Mouse (Mus musculus) forebrain, embryonic 14.5 days (tissue): ENCODE measurements around the gene Slc6a9. TPM values are rescaled to one million over a fixed set of nuclear protein-coding genes. Genes with fewer than 3 reads are reported as not detected.

Experiments
- ATAC-seq: fragments of 200-750 bp; cut with Nextera tagmentation; 2 replicates; pipeline ENCODE4 v1.8.0; 2017; ENCODE audit warnings: mild to moderate bottlenecking, moderate library complexity
- DNase-seq: peaks from one replicate; pipeline ENCODE4 v3.0.0-alpha.2; 2015; ENCODE audit warnings: low spot score
- H3K27ac ChIP-seq: fragments of 300-500 bp; sonication (generic); 2 replicates; pipeline ENCODE4 v1.5.1; 2014; ENCODE audit warnings: low read depth, mild to moderate bottlenecking, control low read depth, low read length, moderate library complexity
- H3K27me3 ChIP-seq: fragments of 300-500 bp; sonication (generic); replicated peaks from 2 replicates; pipeline ENCODE4 v1.6.1; 2014; ENCODE audit warnings: low read length, control low read depth, mixed read lengths; ENCODE audit not compliant: control insufficient read depth, insufficient read depth
- H3K36me3 ChIP-seq: fragments of 300-500 bp; sonication (generic); 2 replicates; pipeline ENCODE4 v1.6.1; 2014; ENCODE audit warnings: low read length, control low read depth; ENCODE audit not compliant: control insufficient read depth, insufficient read depth
- H3K4me1 ChIP-seq: fragments of 300-500 bp; sonication (generic); 2 replicates; pipeline ENCODE4 v1.6.1; 2014; ENCODE audit warnings: antibody characterized with exemption, low read length, control low read depth; ENCODE audit not compliant: control insufficient read depth, insufficient read depth
- H3K4me2 ChIP-seq: fragments of 300-500 bp; sonication (generic); 2 replicates; pipeline ENCODE4 v1.6.1; 2014; ENCODE audit warnings: mild to moderate bottlenecking, control low read depth, low read length
- H3K4me3 ChIP-seq: fragments of 300-500 bp; sonication (generic); 2 replicates; pipeline ENCODE4 v1.5.1; 2014; ENCODE audit warnings: low read depth, low read length, control low read depth
- H3K9ac ChIP-seq: fragments of 300-500 bp; sonication (generic); 2 replicates; pipeline ENCODE4 v1.6.1; 2014; ENCODE audit warnings: mild to moderate bottlenecking, low read length, control low read depth, moderate library complexity
- H3K9me3 ChIP-seq: fragments of 300-500 bp; sonication (generic); replicated peaks from 2 replicates; pipeline ENCODE4 v1.6.1; 2016; ENCODE audit warnings: low read length, control low read depth, mixed read lengths; ENCODE audit not compliant: control insufficient read depth
- WGBS: fragments of 180-500 bp; shearing (Covaris S2); extraction: QIAGEN DNeasy Blood & Tissue Kit; methylation state at CpG from one replicate; pipeline ENCODE4 v1.1.7; 2014; 5-methylcytosine and 5-hydroxymethylcytosine counted together
- polyA plus RNA-seq: library from polyadenylated mRNA; unstranded; fragments of >200 nt; fragmentation: Nextera tagmentation; extraction: Ambion mirVana; gene quantifications from 2 replicates; pipeline ENCODE4 v1.2.1, GENCODE M21; 2014

Slc6a9 gene
- polyA plus RNA-seq, 1 experiment from 2014 or later, result 8.0 TPM

DNA sequence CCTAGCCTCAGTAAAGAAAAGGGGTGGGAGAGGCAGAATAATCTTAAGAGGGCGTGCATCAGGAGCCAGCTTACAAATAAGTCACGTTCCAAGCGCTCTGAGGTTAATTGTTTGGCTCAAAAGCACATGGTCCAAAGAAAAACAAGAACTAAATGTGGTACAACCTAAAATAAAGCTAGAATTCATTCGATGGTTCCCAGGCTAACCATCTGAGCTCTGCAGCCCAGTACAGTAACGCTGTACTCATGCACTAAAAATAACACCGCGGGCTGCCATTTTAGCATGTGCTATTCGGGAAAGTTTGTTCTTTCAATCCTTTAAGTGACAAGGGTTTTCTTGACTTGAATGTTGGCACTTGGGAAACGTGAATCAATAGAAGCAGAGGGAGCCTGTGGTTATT is 26.3 kb downstream of the Slc6a9 start:
- 72% methylated on average over 9 of the region's 9 CpGs for WGBS
- no peak for ATAC-seq

DNA sequence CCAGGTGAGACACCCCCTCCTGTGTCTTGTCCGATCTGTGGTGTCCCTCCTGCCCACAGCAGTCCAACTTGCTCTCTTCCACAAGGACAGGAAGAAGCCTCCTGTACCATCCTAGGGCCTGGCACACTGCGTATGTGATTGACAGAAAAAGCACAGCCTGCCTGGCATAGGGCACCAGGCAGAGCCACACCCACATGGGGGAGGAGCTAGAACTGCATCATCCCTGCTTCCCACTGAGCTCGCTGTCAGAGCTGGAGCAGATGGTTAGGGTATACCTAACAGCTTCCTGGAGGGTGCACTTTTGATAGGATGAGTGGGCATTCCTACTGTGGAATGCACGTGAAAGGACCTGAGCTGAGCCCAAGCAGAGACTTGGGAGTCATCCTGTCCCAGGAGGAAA is 28.5 kb downstream of the Slc6a9 start:
- no peaks in the 10 kb centered on the region for H3K27me3 ChIP-seq
- no peak overlapping the region for H3K4me3 ChIP-seq
- ATAC-seq, result peak; percentile 91
- DNase-seq, result peak; percentile 89
- no peaks in the 10 kb centered on the region for H3K9me3 ChIP-seq
- WGBS, result 23% methylated on average over 4 of the region's 4 CpGs
- H3K9ac ChIP-seq, result no peak overlapping the region
- H3K36me3 ChIP-seq, result no peaks in the 10 kb centered on the region
- H3K4me1 ChIP-seq, result 0 out of 2 replicates have a peak, but pooled peaks cover 2% of the 10 kb centered on the region
- H3K27ac ChIP-seq, result no peak overlapping the region
- no peak overlapping the region for H3K4me2 ChIP-seq

More for the DNA sequence above, 26.3 kb downstream of the Slc6a9 start:
- 0 out of 2 replicates have a peak, but pooled peaks cover 2% of the 10 kb centered on the region for H3K4me1 ChIP-seq
- no peak overlapping the region for H3K9ac ChIP-seq
- H3K36me3 ChIP-seq, result no peaks in the 10 kb centered on the region
- H3K27ac ChIP-seq, result no peak overlapping the region
- H3K4me3 ChIP-seq, result no peak overlapping the region
- no peaks in the 10 kb centered on the region for H3K9me3 ChIP-seq
- no peaks in the 10 kb centered on the region for H3K27me3 ChIP-seq
- DNase-seq, result no peak
- no peak overlapping the region for H3K4me2 ChIP-seq

DNA sequence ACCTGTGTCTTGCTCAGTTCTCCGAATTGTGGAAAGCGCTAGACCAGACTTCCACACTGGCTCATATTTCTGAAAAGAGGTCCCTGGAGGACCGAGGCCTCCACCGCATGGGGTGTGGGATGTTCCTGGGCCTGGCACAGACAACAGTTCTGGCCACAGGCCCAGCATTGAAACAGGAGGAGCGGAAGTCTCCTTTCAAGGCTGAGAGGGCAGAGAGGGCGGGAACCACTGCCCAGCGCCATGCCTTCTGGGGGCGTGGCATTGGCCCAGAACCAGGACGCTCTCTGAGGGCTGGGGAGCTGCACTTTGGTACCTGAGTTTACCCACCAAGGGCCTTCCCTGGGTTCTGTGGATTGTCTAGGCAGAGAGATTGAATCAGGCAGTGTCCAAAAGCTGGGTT is 31.8 kb downstream of the Slc6a9 start:
- Histone ChIP-seq H3K4me3 (no peak overlapping the region), H3K27me3 (no peaks in the 10 kb centered on the region), H3K27ac (no peak overlapping the region), H3K9me3 (no peaks in the 10 kb centered on the region), H3K4me1 (0 out of 2 replicates have a peak, but pooled peaks cover 2% of the 10 kb centered on the region), H3K36me3 (no peaks in the 10 kb centered on the region), H3K4me2 (no peak overlapping the region), H3K9ac (no peak overlapping the region)
- WGBS, result 49% methylated on average over 9 of the region's 9 CpGs
- ATAC-seq (no peak), DNase-seq (no peak)

DNA sequence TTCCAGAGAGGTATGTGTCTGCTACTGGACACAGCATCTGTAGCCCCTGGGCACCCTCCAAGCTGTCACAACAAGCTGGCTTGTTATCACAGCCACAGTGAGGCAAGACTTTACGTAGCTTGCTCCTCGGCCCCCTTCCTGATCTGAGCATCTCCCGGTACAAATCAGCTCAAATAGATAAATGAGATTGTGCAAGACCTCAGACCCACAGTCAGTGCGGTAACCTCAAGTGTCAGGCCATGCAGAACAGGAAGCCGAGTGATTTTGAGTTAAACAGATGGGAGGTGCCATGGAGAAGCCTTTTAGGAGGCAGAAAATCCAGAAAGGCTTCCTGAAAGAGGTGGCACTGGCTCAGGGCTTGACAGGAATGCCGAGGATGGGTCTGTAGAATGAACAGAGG is 32.7 kb downstream of the Slc6a9 start:
- 82% methylated on average over 6 of the region's 6 CpGs for WGBS
- Histone ChIP-seq H3K27me3 (no peaks in the 10 kb centered on the region), H3K4me2 (no peak overlapping the region), H3K9ac (no peak overlapping the region), H3K27ac (no peak overlapping the region), H3K4me1 (0 out of 2 replicates have a peak, but pooled peaks cover 2% of the 10 kb centered on the region), H3K36me3 (no peaks in the 10 kb centered on the region), H3K4me3 (no peak overlapping the region), H3K9me3 (no peaks in the 10 kb centered on the region)
- no peak for ATAC-seq
- no peak for DNase-seq

DNA sequence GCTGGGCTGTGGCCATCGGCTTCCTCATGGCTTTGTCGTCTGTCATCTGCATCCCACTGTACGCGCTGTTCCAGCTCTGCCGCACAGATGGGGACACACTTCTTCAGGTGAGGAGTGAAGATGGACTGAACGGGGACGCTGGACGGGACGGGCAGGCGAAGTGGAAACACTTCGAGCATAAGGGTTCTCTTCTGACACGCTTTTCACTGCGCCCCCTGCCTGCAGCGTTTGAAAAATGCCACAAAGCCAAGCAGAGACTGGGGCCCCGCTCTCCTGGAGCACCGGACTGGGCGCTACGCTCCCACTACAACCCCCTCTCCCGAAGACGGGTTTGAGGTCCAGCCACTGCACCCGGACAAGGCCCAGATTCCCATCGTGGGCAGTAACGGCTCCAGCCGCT is 33.5 kb downstream of the Slc6a9 start:
- DNase-seq (peak; percentile 73), ATAC-seq (peak; percentile 46)
- H3K27me3 ChIP-seq, result no peaks in the 10 kb centered on the region
- H3K9me3 ChIP-seq, result no peaks in the 10 kb centered on the region
- no peak overlapping the region for H3K27ac ChIP-seq
- no peaks in the 10 kb centered on the region for H3K36me3 ChIP-seq
- 14% methylated on average over 24 of the region's 24 CpGs for WGBS
- H3K4me2 ChIP-seq, result peak overlapping the region; percentile 21; the same call in 1 of the 2 replicates
- H3K4me3 ChIP-seq, result no peak overlapping the region
- 0 out of 2 replicates have a peak, but pooled peaks cover 2% of the 10 kb centered on the region for H3K4me1 ChIP-seq
- H3K9ac ChIP-seq, result no peak overlapping the region

DNA sequence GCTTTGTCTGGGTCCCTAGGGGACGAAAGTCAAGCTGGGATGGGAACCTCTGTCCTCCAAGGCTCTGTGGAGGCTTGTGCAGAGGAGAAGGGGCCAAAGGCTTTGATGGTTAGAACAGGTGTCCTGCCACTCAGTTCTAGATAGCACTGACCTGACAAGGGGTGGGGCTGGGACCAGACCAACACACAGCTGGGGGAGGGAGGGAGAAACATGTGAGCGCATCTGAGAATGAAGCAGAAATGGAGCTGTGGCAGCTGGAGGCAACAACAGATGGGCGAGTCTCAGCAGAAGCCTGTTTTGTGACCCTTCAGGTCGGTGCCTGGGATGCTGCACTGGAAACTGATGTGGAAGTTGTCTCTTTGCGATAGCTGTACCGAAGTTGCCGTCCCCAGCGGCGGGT is 35.0 kb downstream of the Slc6a9 start:
- H3K9ac ChIP-seq, result no peak overlapping the region

DNA sequence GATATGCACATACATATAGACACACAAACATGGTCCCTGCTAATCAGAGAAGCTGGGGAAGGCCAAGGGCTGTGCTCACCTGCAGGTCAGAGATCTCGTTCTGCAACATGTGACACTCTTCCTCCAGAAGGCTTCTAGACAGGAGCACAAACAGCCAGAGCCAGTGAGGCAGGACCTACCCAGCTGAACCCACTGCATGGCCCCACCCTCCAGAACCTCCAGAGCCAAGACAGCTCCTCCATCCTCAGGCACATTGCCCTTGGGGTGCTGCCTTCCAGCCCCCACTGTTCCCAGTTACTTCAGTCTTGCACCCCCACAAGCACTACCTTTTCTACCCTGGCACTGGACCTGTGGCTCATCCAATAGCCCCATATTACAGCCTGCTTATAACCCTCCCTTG is 36.1 kb downstream of the Slc6a9 start:
- 60% methylated on average over 1 of the region's 1 CpGs for WGBS
- 0 out of 2 replicates have a peak, but pooled peaks cover 2% of the 10 kb centered on the region for H3K4me1 ChIP-seq
- no peak overlapping the region for H3K4me2 ChIP-seq
- no peak overlapping the region for H3K27ac ChIP-seq
- H3K27me3 ChIP-seq, result no peaks in the 10 kb centered on the region
- no peak overlapping the region for H3K9ac ChIP-seq
- no peak for ATAC-seq
- DNase-seq, result no peak
- no peaks in the 10 kb centered on the region for H3K9me3 ChIP-seq
- H3K36me3 ChIP-seq, result peaks cover 18% of the 10 kb centered on the region
- H3K4me3 ChIP-seq, result no peak overlapping the region

More for the DNA sequence above, 35.0 kb downstream of the Slc6a9 start:
- 0 out of 2 replicates have a peak, but pooled peaks cover 2% of the 10 kb centered on the region for H3K4me1 ChIP-seq
- no peak overlapping the region for H3K4me3 ChIP-seq
- H3K36me3 ChIP-seq, result peaks cover 11% of the 10 kb centered on the region
- H3K9me3 ChIP-seq, result no peaks in the 10 kb centered on the region
- DNase-seq (no peak), ATAC-seq (no peak)
- no peak overlapping the region for H3K4me2 ChIP-seq
- no peaks in the 10 kb centered on the region for H3K27me3 ChIP-seq
- H3K27ac ChIP-seq, result no peak overlapping the region
- WGBS, result 76% methylated on average over 9 of the region's 9 CpGs

DNA sequence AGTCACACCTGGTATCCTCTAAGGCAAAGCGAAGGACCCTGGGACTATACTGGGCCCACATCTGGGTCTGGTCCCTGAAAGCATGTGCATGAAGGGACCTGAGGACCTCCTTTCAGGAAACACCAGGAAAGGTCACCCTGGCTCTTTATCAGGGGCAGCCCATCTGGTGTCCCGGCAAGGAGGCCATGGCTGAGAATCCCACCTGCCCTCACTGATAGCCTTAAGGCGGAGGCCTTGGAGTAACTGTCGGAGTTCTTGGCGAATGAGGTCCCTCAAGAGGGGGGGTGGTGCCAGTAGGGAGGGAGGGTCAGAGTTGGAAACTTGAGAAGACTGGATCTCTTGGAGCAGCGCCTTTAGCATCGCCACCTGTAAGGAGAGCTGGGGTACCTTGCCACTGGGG is 37.5 kb downstream of the Slc6a9 start:
- DNase-seq, result no peak
- Histone ChIP-seq H3K4me2 (no peak overlapping the region), H3K9me3 (no peaks in the 10 kb centered on the region), H3K27me3 (no peaks in the 10 kb centered on the region), H3K4me1 (0 out of 2 replicates have a peak, but pooled peaks cover 2% of the 10 kb centered on the region), H3K27ac (no peak overlapping the region), H3K36me3 (peaks cover 30% of the 10 kb centered on the region), H3K4me3 (no peak overlapping the region), H3K9ac (no peak overlapping the region)
- 65% methylated on average over 7 of the region's 7 CpGs for WGBS
- no peak for ATAC-seq

DNA sequence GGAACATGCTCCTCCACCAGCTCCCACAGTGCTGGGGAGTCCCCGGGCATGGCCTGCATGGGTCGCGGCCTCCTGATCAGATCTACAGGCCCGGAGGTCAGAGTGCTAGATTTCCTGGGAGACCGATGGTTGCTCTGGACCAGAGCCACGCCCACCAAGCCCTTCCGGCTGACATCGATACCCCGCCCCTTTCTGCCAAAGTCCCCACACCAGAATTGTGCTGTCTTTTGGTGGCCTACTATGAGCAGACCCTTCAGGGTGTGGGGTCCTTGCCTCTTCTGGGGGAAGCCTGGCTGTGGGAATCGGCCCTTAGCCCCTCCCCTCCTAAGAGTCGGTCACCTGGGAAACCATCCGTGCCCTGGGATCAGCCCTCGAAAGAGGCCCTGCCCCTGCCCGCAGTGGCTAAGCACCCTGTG is 38.2 kb downstream of the Slc6a9 start, which contains the start of gene Ccdc24:
Ccdc24 (minus strand) TSS at position 87 of the 416 bp plus-strand sequence.
- peaks cover 37% of the 10 kb centered on the region for H3K36me3 ChIP-seq
- no peak within 1 kb of the TSS for H3K4me3 ChIP-seq
- H3K9ac ChIP-seq, result 0 out of 2 replicates have a peak within 1 kb of the TSS, but pooled peaks have one; percentile 22
- H3K27ac ChIP-seq, result no peak within 1 kb of the TSS
- H3K27me3 ChIP-seq, result no peaks in the 10 kb centered on the region
- 10% methylated on average over 14 of the region's 14 CpGs for WGBS
- H3K4me1 ChIP-seq, result 0 out of 2 replicates have a peak, but pooled peaks cover 2% of the 10 kb centered on the region
- ATAC-seq, result no peak
- peak within 1 kb of the TSS; percentile 31 for H3K4me2 ChIP-seq
- no peak for DNase-seq
- no peaks in the 10 kb centered on the region for H3K9me3 ChIP-seq
